Mouse (Mus musculus) lung, postnatal 0 days (tissue): Measurements from ENCODE around the gene Erbb2.

ENCODE experiments used
- CTCF ChIP-seq: IDR thresholded peaks from 2 replicates; pipeline ENCODE4 v1.5.1; 2016; ENCODE audit warnings: antibody characterized with exemption, mild to moderate bottlenecking
- EP300 ChIP-seq: IDR thresholded peaks from 2 replicates; pipeline ENCODE4 v1.6.1; 2016; ENCODE audit warnings: antibody characterized with exemption, mild to moderate bottlenecking, control low read depth

- TF ChIP-seq CTCF: no peak
- 0 out of 2 replicates have a peak, but pooled peaks have one; percentile 16 for TF ChIP-seq EP300
Measured at GRCm38 (mm10) chr11:98448191-98448790, 36.0 kb downstream of the Erbb2 start.
